Mouse (Mus musculus) liver, adult (tissue): ENCODE measurements around the gene Hdac9.

ENCODE experiments used
- GATA4 ChIP-seq: IDR thresholded peaks from 2 replicates; pipeline ENCODE4 v1.6.1; 2014; ENCODE audit warnings: mild to moderate bottlenecking, low read length; ENCODE audit not compliant: insufficient replicate concordance

Gene Hdac9

DNA sequence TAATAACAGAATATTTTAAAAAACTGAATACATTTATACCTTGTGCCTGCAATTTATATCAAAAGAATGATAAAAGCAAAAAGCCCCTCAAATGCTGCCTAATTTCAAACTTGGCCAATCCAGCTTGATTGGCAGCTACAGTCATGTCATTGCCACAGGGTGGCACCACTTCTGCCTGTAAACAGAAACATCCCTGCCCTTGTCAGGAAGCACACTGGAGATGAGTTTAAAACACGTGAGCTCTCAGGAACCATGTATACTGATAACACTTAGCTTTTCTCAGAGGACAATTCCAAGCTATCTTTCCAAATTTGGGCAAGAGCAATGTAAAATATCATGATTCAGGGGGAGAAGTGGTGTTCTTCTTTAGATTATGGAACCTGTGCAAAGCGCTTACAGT is 465.7 kb downstream of the Hdac9 start:
- TF ChIP-seq GATA4, result no peak

DNA sequence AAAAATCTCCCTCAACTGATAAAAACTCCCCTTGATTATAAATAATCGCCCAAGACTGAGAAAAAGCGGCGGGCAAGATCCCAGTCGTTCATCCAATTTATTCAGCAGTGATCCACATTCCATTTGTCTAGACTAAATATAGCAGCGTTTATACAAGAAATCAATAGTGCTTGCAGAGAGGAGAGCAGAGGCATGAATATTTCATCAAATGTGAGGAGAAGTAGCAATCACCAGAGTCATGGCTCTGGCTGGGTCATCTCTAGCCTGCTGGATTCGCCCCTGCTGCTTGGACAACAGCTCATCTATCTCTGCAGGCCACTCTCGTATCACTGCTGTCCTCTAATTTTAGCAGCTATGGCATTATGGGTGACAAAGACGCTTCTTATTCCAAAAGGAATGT is 476.0 kb downstream of the Hdac9 start:
- TF ChIP-seq GATA4, result no peak

DNA sequence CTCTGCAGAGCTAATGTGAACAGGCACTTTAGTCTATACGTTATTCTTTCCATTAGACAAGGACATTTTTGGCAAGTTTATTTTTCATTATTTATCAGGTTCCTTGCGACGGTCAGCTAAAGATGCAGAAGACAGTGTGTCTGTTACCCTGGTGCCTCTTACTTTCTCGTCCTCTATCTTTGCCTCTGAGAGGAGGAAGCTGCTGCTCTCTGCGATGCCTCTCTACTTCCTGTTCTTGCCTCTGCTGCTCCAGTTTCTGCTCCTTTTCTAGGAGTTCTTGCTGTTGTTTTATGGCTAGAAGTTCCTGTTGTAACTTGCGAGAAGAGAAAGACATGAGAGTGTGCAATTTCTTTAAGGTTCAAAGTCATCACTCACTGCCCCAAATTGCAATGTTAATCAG is 484.0 kb downstream of the Hdac9 start:
- no peak for TF ChIP-seq GATA4

DNA sequence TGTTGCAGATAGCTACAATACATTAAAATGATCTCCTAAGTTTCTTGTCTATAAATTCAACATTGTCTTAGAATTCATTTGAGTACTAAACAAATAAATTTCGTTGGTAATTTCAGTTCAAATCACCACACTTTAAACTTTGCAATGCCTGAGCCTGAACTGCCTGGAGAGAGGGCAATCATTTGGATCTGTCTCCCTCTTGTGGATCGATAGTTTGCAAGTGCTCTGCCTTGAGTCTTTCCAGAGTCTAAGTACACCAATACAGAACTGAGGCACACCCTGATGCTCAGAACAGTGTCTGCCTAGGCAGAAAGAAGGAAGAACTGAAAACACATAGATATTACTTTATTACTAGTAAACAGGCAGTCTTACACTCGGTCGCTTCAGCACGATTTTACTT is 484.4 kb downstream of the Hdac9 start:
- no peak for TF ChIP-seq GATA4

DNA sequence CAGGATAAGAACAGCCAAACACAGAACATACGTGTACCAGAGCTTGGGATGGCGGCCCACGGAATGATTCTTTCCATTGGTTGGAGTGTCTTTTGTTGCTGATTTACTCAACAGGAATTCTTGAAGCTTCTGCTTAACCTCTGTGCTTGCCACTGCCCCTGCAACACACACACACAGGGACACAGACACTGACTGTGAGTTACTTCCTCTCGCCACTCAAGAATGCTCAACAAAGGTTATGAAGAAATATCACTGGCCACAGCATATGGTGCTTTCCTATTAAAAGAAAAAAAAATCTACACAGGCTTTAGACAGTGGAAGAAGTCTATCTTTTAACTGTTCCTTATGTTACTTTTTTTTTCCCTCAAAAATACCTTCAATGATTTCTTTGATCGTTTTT is 485.1 kb downstream of the Hdac9 start:
- no peak for TF ChIP-seq GATA4

DNA sequence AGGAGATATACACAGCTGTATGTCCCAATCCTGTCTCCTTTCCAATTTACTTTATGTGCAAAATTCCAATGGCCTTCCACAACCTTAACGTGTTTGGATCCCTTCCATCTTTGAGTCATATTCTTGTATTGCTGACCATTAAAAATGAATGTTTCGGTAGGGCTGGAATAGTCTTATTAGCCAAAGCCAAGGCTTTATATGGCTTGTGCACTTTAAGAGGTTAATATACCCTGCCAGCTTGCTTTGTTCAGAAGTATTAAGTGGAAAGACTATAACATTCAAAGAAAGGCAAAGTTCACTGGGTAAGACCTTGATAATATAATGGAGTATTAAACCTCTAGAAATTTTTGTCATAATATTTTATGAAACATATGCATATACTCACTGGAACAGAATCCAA is 491.4 kb downstream of the Hdac9 start:
- TF ChIP-seq GATA4, result no peak

DNA sequence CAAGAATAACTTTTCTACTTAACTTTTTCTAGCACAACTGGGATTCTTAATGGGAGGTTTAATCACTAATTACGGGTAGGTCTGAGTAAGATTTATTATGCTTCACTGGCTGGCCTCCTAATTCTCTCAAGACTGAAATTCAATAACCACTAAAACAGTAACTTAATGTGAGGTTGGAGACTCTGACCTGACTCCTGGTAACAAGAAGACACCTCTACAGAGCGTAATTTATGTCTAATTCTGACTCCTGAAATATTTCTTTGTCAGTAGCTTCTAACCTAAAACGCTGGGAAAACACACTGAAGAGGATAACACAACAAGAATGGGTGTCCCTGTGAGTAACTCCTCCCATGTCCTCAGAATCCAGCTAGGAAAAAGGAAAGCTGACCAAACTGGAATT is 508.8 kb downstream of the Hdac9 start:
- no peak for TF ChIP-seq GATA4

DNA sequence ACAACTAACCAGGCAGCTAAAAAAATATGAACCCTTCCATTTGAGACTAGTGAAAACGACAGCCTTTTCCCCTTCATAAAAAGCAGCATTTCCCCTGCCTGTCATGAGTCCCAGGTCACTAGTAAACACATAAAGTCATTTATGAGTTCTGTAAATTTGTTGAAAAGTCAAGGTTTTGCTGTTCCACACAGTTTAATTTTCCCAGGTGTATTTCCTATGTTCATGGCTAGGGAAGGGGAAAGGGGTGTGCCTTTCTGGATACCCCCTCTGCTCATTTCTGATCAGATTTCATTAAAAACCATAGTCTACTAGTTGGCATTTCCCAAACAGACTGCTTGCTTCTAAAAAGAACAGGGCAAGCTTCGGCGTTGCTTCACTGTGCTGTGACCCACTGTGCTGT is 509.8 kb downstream of the Hdac9 start:
- TF ChIP-seq GATA4, result no peak

DNA sequence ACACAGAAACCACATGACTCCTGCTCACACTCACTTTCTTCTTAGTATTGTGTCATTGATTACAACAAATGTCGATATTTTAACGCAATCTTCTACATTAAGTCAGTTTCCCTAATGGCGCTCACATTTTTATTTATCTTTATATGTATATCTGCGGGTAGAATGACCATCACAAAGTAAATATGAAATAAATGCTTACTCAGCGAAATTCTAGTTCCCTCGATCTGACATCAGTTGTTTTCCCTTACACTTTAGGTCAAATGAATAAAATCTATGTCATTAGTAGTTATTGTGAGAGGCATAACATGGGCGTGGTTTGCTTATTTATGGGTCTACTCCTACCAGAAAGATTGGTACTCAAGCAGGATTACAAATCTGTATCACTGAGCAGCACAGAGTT is 514.8 kb downstream of the Hdac9 start:
- TF ChIP-seq GATA4, result no peak

DNA sequence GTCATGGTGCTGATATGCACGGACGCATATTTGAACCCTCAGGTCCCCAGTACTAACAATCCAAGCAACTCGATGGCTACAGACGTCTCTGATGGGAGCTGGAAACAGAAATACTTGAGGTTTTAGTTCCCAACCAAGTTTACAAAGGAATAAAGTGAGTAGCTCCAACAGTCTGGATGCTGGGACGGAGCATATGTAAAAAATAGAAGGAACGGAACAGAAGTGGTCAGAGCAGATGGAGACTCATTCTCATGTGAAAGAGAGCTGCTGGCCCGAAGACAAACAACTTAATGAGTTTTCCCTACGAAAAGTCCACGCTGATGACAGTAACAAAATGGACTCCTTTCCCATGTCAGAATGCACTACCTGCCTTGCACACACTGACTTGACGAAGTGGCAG is 518.3 kb downstream of the Hdac9 start:
- no peak for TF ChIP-seq GATA4

DNA sequence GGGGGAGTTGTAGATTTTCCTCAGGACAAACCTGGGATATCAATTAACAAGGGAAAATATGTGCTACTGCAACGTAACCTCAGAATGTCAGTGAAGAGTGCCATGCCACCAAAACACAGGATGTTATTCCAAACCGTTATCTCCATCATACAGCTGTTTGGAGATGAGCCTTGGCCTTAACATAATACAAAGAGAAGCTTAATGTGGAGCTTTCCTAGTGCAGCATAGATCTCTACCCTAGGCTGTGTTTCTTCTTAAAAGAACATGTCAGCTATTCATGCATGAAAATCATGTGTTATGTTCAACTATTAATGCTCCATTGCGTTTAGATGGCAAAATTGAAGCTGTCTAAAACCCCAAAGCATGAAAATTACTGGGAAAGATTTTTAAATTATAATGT is 522.6 kb downstream of the Hdac9 start:
- TF ChIP-seq GATA4, result no peak

DNA sequence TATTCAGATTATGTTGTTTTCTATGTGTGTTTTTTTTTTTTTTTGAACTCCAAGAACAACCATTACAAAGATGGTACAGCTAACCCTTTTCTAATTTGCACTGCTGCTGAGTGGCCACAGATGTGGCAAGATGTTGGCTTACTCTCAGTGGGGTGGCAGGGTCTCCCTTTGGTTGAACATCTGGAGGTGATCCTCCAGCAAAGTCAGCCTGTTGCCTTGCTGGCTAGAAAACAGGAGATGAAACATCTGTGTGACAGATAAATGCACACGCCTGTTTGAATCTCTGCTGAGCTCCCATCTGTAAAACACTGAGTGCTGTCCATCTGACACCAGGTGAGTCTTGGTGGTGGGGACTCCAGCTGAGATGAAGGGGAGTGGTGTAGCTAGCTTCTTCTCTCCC is 537.2 kb downstream of the Hdac9 start:
- TF ChIP-seq GATA4, result no peak

DNA sequence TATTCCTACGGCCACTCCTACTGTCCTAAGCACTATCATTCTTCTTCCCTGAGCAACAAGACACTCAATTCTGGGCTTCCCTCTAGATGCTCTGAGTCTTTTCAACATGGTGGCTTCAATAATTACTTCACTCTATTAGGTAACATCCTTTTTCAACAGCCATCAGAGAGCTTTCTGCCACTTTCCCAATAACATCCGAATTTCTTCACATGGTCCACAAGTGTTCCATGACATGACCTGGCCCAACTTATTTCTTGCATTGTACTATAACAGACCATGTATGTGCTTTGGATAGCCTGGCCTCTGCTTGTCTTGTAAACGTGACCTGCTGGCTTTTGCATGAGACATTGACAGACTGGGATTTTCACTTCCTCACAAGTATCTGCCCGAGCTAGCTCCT is 538.3 kb downstream of the Hdac9 start:
- TF ChIP-seq GATA4, result no peak

DNA sequence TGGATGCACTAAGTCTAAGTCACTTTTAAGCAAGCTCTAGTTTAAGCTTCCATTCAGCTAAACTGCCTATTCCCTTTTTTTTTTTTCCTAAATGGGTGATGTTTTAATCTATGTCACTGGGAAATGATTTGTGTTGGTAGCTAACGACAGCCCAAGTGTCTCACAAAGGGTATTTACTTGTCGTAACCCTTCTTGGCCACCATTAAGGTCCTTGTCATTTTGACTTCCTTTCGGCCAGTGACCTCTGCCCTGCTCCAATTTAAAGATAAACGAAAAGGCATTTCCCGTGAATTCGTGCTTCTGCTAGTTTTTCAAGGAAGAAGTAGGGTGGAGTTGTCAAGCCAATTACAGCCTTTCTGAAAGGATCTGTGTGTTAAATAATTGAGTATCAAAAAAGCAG is 565.0 kb downstream of the Hdac9 start:
- TF ChIP-seq GATA4, result no peak

DNA sequence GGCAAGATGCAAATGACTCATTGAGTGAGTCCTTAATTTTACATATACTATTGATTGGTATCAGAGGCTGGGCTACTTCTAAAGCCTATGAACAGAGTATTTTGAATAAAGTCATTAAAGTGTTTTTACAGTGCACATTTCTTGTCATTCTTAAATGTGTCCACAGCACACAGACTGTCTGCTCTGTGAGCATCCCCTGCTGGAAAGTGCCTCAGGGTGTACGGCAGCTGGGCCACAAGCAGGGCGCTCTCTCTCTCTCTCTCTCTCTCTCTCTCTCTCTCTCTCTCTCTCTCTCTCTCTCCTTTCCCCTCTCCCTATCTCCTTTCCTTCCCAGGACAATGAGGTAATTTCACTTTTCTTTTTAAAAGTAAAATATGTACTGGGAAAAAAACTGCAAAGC is 569.4 kb downstream of the Hdac9 start:
- TF ChIP-seq GATA4, result no peak

DNA sequence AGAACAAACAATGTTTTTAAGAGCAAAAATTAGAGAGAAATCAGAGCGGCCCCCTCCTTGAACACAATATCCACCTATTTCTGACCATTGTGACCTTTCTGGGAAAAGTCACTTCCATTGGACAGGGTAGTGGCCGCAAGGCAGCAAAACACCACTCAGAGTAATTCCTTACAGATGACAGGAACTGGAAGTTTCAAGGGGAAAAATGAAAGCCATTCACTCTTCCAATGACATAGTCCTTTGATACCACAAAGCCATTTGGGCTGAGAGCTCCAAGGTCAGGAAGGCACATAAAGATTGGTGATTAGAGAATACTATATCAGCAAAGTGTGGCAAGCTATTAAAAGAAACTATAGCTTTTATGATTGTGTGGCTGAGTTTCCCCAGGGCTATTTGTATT is 574.1 kb downstream of the Hdac9 start:
- TF ChIP-seq GATA4, result no peak

DNA sequence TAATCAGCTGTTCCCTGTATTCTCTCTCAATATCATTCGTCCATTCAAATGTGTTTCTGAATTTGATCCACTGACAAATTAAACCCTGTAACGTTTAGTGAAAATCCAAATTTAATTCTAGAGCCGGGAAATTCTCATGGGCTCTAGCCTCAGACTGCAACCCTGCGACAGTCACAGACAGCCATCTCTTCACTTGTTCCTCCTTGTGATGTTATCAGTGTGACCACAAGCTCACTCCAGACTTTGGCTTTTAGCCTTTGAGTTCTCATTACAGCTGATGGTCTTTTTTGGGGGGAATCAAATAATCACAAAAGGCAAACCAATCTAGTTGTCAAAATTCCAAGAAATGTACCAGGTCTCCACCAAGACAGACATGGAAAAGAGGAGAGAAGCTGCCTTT is 578.0 kb downstream of the Hdac9 start:
- TF ChIP-seq GATA4, result no peak

DNA sequence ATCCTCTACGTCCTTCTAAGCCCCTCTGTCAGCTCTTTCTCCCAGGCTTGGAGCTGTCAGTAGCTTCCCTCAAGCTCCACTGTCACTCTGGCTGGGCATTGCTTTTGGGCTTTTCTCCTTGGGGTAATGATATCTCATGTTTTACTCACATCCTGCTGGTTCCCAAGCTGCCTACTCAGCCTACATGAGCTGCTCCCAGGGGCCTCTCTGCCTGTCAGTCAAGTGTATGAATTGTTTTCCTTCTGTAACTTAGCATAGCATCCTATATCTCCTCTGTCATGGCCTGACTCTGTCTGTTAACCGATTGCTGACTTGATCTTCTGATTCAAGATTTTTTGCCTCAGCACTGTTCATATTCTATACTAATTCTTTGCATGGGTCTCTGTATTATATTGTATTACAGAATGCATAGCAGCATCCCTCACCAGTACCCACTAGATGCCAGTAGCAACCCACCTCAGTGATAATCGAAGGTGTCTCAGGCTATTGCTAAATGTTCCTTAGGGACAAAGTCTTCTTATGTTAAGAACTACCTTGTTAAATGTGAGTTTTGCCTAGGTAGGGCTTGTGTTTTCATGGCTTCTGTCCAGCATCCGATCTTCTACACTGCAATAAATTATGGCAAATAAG is 582.3 kb downstream of the Hdac9 start:
- no peak for TF ChIP-seq GATA4
